Mouse (Mus musculus) c-Kit-negative CD71-positive TER-119-positive erythroid progenitor cells, embryonic 14.5 days (primary cell): ENCODE measurements around the gene Zcchc12.

ENCODE experiments used
- DNase-seq: peaks from one replicate; pipeline ENCODE4 v3.0.0-alpha.2; 2013; ENCODE audit warnings: low read depth, low spot score

Gene Zcchc12

DNA sequence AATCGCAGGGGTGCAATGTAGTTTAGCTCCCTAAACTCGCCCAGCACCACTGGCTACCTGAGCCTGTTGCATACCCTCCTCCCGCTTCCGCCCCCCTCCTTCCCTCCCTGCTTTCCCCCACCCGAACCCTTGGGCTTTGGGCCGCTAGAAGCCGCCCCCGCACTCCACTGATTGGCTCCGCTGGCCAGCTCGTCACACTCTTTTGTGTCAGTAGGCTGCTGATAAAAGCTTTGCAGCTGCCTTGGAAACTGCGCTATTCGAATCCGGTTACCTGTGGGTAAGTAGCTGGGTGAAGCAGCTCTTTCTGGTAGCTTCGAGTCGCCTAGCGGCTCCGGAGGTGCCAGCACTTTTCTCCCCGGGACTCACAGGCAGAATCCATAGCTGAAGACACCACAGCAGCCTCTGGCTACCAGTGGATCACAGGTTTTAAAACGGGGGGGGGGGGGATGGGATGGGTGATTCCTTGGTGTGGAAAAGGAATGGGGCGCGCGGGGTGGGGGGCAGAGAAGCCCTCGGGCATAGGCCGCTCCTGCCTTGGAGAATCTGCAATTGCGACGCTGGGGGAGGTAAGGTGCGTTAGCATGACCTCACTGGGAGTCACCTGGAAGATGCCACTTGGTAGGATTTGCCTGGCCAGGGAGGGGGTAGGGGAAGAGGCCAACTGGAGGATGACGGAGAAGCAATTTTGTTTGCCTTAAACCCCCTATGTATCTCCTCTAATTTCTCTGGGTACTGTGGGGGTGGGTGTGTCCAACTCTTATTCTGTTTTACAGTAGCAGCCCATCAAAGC is at the start of gene Zcchc12:
Zcchc12 (plus strand) TSS at position 169 of the 790 bp plus-strand sequence.
- no peak for DNase-seq

DNA sequence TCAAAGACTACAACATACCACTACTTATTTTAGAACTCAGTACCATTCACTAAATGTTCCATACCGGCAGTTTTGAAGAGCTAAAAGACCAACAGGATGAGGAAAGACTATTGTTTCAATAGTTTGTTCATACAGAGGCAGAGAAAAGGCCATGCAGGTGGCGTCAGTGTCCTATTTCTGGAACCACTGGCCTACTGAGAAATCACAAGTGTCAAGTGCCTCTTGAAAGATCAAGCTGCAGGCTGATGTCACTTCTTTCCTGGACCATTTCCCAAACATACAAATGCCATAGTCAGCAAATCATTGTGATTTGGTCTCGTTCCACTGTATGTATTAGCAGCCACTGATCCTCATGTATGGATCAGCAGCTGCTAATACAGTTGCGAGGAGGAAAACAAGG is 49.0 kb upstream of the Zcchc12 start:
- no peak for DNase-seq

DNA sequence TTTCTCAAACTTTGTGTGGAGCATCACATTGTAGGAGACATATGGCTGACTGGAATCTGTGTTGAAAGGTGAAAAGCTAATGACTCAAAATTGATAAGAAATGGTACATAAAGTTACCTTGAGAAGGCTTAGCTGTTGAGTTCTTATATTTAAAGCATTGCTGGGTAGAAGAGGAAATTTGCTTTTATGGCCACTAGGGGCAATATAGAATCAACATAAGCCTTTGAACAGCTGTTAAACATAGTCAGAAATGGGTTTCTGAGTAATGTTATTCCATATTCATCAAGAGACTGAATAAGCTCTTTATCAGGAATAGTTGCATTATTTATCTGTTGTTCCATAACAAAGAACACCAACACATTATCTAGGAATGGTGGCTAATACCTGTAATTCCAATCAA is 45.6 kb upstream of the Zcchc12 start:
- DNase-seq: no peak

DNA sequence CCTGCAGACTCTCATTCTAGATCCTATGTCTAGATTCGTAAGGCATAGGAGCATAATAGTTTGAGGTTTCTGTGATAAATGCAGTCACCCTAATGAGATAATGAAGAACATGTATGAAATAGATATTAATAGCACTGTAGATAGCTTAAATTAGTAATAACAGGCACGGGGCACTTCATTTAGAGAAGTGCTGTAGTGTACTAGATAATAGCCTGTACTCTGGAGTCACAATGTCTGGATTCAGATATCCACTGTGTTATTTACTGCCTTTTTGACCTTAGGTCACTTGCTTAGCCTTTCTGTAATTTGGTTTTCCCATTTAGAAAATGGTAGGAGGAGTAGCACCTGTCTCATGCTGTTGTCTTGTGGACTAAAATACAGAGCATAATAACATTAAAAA is 39.0 kb upstream of the Zcchc12 start:
- no peak for DNase-seq

DNA sequence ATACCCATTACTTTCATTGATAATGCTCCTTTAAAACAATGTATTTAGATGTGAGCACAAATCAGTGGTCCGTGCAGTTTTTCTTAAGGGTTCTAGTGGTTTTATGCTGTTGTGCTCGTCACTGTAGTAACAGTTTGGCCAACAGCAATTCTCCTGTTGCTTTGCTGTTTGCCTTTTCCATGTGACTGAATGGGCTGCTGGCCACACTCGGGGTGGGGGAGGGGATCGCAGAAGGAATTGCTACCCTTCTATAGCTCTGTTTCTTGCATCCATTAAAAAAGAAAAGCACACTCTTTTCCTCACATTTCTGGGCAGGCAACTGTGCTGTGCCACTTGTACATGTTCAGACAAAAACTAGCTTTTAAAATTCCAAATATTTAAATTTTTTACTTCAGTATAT is 34.1 kb upstream of the Zcchc12 start:
- no peak for DNase-seq

DNA sequence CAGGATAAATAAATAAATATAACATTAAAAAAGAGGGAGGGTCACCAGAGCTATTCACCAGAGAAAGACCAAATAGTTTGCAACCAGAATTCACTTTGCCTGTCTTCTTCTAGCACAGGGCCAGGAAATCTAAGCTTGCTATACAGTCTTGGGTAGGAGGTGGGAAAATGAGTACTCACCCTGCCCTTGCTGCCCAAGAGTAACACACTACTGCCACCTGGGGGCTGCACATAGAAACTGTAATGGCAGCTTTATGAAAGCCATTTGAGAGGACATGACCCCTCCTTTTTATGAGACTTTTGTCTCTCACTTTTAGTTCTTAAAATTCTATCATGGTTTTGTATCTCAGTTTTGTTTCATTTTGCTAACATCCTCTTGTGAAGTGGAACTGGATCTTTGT is 12.1 kb upstream of the Zcchc12 start:
- no peak for DNase-seq

DNA sequence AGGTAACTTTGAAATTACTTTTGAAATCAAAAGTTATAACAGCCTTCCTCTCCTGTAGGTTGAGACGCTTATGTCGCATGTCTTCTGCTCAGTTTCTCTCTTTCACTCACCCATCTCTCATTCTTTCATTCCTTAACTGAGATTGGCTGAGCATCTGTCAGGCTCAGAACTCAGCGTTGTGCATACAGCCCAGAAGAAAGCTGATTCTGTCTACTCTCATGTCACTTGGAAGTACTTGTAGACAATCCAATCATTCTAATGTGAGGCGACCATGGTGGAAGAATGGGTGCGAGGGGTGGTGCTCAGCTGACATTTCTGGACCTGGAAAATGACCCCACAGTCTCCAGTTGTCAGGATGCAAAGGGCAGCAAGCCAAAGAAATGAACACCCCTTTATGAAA is 9.7 kb upstream of the Zcchc12 start:
- no peak for DNase-seq

DNA sequence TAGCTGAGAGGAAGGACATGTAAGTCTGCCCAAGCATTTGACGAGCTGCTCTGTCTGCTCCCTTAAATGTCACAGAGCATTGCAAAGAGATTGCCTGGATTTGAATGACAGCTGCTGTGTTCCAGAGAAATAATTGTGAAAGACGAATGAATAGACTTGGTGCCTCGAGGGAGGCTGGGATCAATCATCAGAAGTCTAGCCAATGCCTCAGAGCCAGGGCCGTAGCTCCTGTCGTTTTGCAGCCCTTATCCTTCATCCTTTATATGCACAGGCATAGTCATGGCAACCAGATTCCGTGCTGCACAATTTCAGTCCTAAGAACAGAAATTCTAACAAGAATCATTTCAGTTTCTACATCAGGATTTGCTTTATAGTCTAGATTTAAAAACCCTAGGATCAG is 9.3 kb upstream of the Zcchc12 start:
- no peak for DNase-seq

DNA sequence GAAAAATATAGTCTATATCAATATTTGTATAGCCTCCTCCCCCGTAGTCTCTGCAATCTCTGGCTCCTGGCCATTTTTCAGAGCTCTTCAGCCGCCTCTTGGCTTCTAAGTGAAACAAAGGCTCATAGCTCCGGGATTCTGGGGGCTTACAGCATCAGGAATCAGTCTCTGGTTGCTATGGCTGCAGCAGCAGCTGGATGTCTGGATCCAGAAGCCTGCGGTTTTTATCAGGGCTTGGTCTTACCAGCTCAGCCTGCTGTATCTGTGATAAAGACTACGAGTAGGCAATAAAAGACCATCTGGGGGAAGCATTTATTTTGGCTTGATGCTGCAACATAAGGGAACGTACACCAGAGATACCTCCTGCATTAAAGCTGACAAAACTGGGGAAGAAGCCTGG is 1.8 kb upstream of the Zcchc12 start:
- no peak for DNase-seq

DNA sequence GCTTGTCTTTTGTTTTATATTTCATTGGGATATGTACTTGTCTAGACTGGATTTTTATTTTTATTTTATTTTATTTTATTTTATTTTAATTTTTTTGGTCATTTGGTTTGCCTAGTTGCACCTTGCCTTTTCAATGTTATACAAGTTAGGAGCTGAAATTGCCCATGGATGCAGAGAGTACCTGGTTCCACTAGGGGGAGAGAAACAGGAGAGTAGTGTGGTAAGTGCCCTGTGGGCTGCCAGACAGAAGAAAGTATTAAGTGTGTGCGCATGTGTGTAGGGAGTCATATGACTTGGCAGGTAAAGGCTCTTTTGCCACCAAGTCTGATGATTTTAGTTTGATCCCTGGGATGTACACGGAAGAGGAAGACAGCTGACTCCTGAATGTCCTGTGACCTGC is 13.8 kb downstream of the Zcchc12 start:
- no peak for DNase-seq

DNA sequence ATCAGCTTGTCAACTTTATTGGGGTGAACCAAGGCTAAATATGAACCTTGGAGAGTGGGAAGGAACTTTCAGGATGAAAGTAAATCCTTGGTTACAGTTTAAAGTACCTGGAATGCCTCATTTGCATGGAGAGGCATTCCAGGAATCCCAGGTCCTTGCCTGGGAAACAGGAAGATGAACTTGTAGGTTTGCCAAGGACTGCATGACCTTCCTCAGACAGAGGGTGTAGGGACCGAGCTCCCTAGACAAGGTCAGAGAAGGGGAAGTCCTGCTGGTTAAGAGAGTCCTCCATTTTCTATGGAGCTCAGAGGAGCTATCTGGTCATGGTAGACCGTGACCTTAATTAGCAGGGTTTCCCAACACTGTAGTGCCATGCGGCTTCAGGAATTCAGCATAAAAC is 15.5 kb downstream of the Zcchc12 start:
- DNase-seq: no peak

DNA sequence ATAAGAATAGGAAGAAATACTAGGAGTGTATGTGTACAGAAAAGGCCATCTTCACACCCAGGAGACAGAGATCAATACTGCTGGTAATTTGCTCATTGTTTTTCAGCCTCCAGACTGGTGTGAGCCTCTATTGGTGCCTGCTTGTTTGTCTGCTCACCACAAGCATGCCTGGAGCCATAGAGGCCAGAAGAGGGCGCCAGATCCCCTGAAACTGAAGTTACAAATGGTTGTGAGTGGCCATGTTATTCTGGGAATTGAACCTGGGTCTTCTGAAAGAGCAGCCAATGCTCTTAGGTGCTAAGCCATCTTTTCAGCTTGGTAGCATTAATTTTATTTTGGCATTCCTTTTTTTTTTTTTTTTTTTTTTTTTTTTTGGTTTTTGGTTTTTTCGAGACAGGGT is 25.7 kb downstream of the Zcchc12 start:
- DNase-seq: no peak

DNA sequence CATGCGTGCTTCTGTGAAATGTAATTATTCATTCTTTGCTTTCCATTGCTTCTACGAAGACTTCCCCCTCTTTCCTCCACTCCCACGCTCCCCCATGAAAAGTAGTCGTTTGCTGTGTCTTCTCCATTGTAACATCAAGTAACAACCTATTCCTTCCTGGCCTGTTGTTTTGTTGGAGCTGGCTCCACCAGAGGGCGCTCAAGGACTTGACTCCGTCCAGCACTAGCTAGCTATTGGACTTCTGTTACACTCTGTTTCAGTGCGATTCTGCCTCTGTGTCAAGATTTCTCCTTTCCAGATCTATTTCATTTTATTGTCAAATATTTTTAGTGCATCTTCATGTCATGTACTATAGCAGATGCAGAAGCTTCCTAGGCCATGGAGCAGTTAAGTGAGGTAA is 30.1 kb downstream of the Zcchc12 start:
- DNase-seq: peak; percentile 1

DNA sequence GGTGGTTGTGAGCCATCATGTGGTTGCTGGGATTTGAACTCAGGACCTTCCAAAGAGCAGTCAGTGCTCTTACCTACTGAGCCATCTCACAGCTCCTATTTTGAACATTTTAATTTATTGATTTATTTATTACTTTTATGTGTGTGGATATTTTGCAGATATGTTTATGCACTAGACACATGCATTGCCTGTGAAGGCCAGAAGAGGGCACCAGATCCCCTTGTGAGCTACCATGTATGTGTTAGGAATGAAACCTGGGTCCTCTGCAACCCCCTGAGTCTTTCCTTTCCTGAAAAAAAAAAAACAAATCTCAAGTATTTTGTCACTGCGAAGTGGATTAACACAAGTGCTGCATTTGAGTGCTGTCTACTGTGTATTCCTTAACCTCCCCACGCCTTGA is 30.9 kb downstream of the Zcchc12 start:
- no peak for DNase-seq

DNA sequence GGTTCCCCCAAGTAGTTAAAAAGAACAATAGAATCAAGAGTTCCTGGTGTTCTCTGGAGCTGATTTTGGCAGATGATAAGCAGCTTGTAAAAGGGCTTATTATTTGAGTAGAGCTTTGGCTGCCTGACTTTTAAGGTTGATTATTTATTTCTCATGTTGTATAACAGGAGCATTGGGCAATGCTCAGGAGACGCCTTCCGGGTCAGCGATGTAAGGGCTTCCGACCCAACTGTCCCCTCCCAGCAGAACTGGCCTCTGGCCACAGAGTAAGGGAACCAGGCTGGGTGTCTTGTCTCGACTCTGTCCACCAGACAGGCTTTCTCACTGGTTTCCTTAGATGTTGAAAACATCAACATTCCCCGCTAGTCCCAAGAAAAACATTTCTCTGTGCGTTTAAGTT is 33.2 kb downstream of the Zcchc12 start:
- no peak for DNase-seq

DNA sequence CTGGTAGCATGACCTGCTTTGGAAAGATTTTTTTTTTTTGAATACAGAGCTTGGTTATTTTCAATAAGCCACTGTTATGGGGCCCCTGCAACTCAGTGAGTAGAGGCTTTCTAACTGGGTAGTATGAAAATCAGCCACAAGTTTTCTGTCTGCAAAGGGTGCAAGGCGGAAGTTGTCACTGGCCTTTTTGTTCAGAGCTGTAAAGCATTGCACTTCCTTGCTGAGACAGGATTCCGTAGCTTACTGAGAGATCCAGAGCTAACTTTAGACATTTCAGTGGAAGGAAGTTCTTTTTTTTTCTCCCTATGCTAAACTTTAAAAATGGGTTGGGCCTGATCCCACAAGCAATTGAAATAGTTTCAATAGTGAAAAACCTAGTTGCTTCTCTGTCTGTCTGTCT is 33.6 kb downstream of the Zcchc12 start:
- DNase-seq: no peak

DNA sequence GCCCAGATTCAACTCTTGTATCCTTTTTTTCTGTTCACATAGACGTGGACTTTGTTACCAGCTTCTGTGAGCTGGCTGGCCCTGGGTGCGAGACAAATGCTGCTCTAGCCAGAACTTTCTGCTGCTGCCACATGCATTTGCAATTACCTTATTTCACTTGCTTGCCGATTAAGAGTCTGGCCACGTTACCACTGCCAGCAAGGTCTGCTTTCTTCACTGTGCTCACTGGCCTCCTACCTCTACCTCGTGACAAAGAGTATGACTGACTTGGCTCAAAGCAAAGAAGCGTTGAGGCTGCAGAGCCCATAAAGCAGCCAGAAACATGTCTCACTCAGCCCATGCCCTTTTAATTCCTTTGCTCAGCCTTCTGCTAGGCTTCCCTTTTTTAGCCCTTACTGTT is 39.9 kb downstream of the Zcchc12 start:
- DNase-seq: no peak
